Mouse (Mus musculus) small intestine, adult 2 months (tissue): Measurements from ENCODE around the gene Pitpnm3. TPM values are rescaled to one million over a fixed set of nuclear protein-coding genes. Genes with fewer than 3 reads are reported as not detected.

Experiments
- H3K27ac ChIP-seq: fragments of 200-500 bp; 2 replicates; pipeline ENCODE4 v1.5.1; 2012; ENCODE audit warnings: low read depth, low read length, control low read depth, inconsistent platforms; ENCODE audit not compliant: insufficient read depth
- H3K27me3 ChIP-seq: fragments of 200-500 bp; 2 replicates; pipeline ENCODE4 v1.6.1; 2012; ENCODE audit warnings: mild to moderate bottlenecking, moderate library complexity, low read length, inconsistent platforms; ENCODE audit not compliant: control insufficient read depth, insufficient read depth
- H3K36me3 ChIP-seq: fragments of 200-500 bp; 2 replicates; pipeline ENCODE4 v1.6.1; 2012; ENCODE audit warnings: mild to moderate bottlenecking, low read length, control low read depth, inconsistent platforms; ENCODE audit not compliant: control insufficient read depth, insufficient read depth
- H3K4me1 ChIP-seq: fragments of 200-500 bp; 2 replicates; pipeline ENCODE4 v1.6.1; 2012; ENCODE audit warnings: low read length, inconsistent platforms, mixed read lengths; ENCODE audit not compliant: control insufficient read depth, insufficient read depth, insufficient read length
- H3K4me3 ChIP-seq: fragments of 200-500 bp; 2 replicates; pipeline ENCODE4 v1.5.1; 2012; ENCODE audit warnings: low read depth, mild to moderate bottlenecking, control low read depth, inconsistent platforms, low read length, moderate library complexity
- CTCF ChIP-seq: fragments of 200-500 bp; IDR thresholded peaks from 2 replicates; pipeline ENCODE4 v1.5.1; 2012; ENCODE audit warnings: low read depth, mild to moderate bottlenecking, control low read depth, inconsistent platforms, low read length, moderate library complexity, mixed read lengths; ENCODE audit not compliant: insufficient replicate concordance, insufficient read length; ENCODE audit errors: extremely low read depth
- POLR2A ChIP-seq: fragments of 200-500 bp; IDR thresholded peaks from 2 replicates; pipeline ENCODE4 v1.6.1; 2012; ENCODE audit warnings: low read depth, mild to moderate bottlenecking, control low read depth, inconsistent platforms, low read length, moderate library complexity
- WGBS: fragments of 180-500 bp; shearing (Covaris S2); methylation state at CpG from one replicate; pipeline ENCODE4 v1.1.7; 2018; 5-methylcytosine and 5-hydroxymethylcytosine counted together
- polyA plus RNA-seq: library from polyadenylated mRNA; depleted of rRNA; stranded (reverse); fragments of >200 nt; gene quantifications from 2 replicates; pipeline ENCODE4 v1.2.3, GENCODE M21; 2012; rRNA removed

The Pitpnm3 gene
- 2.5 and 3.0 TPM in 2 replicates for polyA plus RNA-seq

DNA sequence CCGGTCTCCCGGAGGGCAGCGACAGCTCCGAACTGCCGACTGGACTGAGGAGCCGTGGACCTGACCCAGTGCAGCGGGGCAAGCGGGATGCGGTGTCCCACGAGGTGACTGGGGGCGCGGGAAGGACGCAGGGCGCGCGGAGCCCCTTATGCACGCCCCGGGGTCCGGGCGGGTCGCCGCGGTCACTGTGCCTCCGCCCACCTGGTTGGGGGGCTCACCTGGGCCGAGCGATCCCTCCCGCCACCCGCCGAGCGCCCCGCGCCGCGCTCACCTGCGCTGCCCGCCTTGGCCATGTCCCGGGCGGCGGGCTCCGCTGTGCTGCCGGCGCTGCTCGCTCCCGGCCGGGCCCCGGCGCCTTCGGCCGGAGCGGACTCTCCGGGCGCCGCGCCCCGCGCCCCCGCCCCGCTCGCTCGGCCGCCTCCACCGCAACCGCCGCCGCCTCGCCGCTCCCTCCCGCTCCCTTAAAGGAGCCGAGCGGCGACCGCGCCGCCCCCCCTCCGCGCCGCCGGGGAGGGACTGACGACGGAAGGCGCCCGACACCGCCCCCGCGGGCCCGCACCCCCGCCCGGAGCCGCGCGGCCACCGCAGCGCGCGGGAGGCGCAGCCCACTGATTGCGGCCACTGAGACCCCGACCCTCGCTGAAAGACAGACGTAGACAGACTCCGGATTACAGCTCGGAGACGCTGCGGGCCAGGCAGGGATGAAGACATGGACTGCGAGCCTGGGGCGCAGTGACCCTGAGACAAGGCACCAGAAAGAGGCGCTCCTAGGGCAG is at the start of gene Pitpnm3:
Gene Pitpnm3 (minus strand): TSS at position 396 of the 776 bp plus-strand sequence.
- Histone ChIP-seq H3K27me3 (peaks cover 11% of the 10 kb centered on the region), H3K36me3 (no peaks in the 10 kb centered on the region), H3K4me3 (peak within 1 kb of the TSS; percentile 59), H3K27ac (no peak within 1 kb of the TSS), H3K4me1 (peaks cover 9% of the 10 kb centered on the region; the same call in 1 of the 2 replicates)
- TF ChIP-seq CTCF: no peak
- no peak for TF ChIP-seq POLR2A
- WGBS: 1% methylated on average over 106 of the region's 107 CpGs

DNA sequence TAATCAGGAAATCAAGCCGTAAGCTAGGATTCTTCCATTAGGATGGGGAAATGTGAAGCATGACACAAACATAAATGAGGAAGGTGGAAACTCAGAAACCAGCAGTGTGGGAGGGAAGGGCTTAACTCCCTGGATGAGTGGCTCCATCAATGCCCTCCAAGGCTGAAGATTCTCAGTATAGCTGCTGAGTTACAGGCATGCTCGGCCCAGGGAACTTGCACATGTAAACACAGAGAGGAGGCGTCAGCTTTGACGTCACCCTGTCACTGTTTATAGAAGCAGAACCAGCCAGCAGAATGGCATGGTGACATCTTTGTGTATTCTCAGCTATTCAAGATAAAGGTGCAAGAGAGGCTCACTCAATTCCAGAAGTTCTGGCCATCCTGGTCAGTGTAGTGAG is 48.7 kb upstream of the Pitpnm3 start:
- TF ChIP-seq CTCF (no peak), POLR2A (no peak)
- Histone ChIP-seq H3K27ac (no peak overlapping the region), H3K4me1 (0 out of 2 replicates have a peak, but pooled peaks cover 2% of the 10 kb centered on the region), H3K36me3 (peaks cover 13% of the 10 kb centered on the region), H3K4me3 (no peak overlapping the region), H3K27me3 (no peaks in the 10 kb centered on the region)
- WGBS: 82% methylated on average over 4 of the region's 4 CpGs

DNA sequence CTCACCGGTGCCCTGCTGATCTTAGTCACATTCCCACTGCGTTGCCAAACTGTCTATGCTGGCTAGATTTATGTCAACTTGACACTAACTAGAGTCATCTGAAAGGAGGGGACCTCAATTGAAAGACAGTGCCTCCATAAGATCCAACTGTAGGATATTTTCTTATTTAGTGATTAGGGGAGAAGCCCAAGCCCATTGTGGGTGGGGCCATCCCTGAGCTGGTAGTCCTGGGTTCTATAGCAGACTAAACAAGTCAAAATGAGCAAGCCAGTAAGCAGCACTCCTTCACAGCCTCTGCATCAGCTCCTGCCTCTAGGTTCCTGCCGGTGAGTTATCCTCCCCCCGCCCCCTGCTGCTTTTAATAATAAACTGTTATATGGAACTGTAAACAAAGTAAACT is 45.6 kb upstream of the Pitpnm3 start:
- Histone ChIP-seq H3K27me3 (no peaks in the 10 kb centered on the region), H3K4me3 (no peak overlapping the region), H3K36me3 (peaks cover 29% of the 10 kb centered on the region), H3K4me1 (0 out of 2 replicates have a peak, but pooled peaks cover 2% of the 10 kb centered on the region), H3K27ac (no peak overlapping the region)
- WGBS: 93% methylated on average over 4 of the region's 4 CpGs
- no peak for TF ChIP-seq POLR2A
- TF ChIP-seq CTCF: no peak

DNA sequence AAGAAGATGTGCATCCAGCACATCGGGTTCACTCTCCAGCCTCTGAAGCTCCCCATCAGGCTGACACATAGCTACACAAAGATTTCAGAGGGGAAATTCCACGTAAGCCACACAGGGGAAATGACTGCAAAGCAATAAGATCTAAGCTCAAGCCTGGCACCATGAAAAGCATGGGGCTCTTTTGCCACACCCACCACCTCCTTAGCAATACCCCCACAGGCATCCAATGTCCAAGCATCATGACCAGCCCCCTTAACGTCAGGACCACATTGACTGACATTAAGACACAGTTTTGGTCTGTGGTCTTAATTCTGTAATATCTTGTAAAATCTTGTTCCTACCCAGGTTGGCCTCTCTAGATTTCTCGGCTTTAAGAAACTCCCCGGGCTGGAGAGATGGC is 45.0 kb upstream of the Pitpnm3 start:
- no peak overlapping the region for H3K4me3 ChIP-seq
- no peak for TF ChIP-seq POLR2A
- no peak for TF ChIP-seq CTCF
- peaks cover 30% of the 10 kb centered on the region for H3K36me3 ChIP-seq
- WGBS: 89% methylated on average over 5 of the region's 5 CpGs
- no peaks in the 10 kb centered on the region for H3K27me3 ChIP-seq
- H3K4me1 ChIP-seq: 0 out of 2 replicates have a peak, but pooled peaks cover 2% of the 10 kb centered on the region
- no peak overlapping the region for H3K27ac ChIP-seq

DNA sequence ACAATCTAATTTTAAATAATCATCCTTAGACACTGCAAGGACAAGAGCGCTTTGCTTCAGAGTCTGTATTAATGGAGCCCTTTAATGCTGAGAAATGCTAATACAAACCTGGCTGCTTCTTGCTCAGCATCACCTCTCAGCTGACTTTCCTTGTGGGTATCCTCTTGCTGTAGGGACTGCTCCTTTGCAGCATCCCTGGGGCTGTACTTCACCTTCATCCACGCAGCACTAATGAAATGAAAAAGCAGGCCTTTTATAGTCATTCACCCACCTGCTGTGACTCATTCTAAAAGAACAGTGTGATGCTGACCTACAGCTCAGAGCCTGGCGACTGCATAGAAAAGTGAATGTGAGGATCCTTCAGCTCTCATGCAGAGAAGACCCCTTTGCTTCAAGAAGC is 41.0 kb upstream of the Pitpnm3 start:
- Histone ChIP-seq H3K27ac (no peak overlapping the region), H3K36me3 (peaks cover 34% of the 10 kb centered on the region), H3K27me3 (no peaks in the 10 kb centered on the region), H3K4me1 (no peaks in the 10 kb centered on the region), H3K4me3 (no peak overlapping the region)
- 85% methylated on average over 3 of the region's 3 CpGs for WGBS
- TF ChIP-seq CTCF: no peak
- TF ChIP-seq POLR2A: no peak

DNA sequence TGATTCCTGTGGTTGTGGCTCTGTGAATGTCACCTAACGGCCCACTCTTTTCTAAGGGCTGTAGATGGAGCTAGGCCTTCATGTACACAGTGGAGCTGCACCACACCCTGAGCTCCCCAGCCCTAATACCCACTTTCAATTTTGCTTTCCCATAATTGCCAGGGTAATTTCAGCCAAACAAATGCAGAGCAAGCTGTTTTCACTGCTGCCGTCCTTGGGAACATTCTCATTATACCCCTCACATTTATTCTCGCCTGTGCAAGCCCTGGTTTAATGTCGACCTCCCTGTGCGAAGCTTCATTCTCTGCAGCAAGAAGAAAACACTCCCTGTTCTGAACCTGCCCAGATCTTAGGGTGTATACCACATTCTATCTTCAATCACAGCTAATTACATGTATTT is 40.4 kb upstream of the Pitpnm3 start:
- H3K27me3 ChIP-seq: no peaks in the 10 kb centered on the region
- no peak for TF ChIP-seq POLR2A
- TF ChIP-seq CTCF: no peak
- no peaks in the 10 kb centered on the region for H3K4me1 ChIP-seq
- peaks cover 33% of the 10 kb centered on the region for H3K36me3 ChIP-seq
- 93% methylated on average over 5 of the region's 5 CpGs for WGBS
- H3K4me3 ChIP-seq: no peak overlapping the region
- no peak overlapping the region for H3K27ac ChIP-seq

DNA sequence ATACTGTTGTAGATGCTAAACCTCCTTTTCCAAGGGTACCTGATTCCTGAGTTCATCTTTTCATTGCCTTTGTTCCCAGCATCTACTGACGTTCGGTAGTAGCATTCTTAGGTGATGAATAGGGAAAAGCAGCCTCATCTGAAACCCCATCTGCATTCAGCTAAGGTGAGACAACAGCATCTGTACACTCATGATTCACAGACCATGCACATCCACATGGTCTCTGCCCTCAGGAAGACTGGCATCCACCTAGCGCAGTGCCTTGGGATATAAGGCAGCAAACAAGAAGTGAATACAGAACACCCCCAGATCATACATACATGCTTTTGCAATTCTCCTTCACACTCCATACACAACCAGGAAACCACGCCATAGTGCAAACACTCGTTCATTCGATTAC is 39.1 kb upstream of the Pitpnm3 start:
- TF ChIP-seq CTCF: no peak
- TF ChIP-seq POLR2A: no peak
- 93% methylated on average over 6 of the region's 6 CpGs for whole genome bisulfite sequencing
- no peaks in the 10 kb centered on the region for H3K27me3 ChIP-seq
- H3K27ac ChIP-seq: no peak overlapping the region
- H3K4me1 ChIP-seq: no peaks in the 10 kb centered on the region
- peaks cover 32% of the 10 kb centered on the region for H3K36me3 ChIP-seq
- H3K4me3 ChIP-seq: no peak overlapping the region
